Mouse (Mus musculus): ENCODE results near the gene Mmel1. TPM values are rescaled to one million over a fixed set of nuclear protein-coding genes. Genes with fewer than 3 reads are reported as not detected.
A peak's percentile ranks its signal among the peaks of the same experiment; 100 is the strongest.

Gene Mmel1
- polyA plus RNA-seq, 1 experiment from 2014 or later = 0.93 TPM

DNA sequence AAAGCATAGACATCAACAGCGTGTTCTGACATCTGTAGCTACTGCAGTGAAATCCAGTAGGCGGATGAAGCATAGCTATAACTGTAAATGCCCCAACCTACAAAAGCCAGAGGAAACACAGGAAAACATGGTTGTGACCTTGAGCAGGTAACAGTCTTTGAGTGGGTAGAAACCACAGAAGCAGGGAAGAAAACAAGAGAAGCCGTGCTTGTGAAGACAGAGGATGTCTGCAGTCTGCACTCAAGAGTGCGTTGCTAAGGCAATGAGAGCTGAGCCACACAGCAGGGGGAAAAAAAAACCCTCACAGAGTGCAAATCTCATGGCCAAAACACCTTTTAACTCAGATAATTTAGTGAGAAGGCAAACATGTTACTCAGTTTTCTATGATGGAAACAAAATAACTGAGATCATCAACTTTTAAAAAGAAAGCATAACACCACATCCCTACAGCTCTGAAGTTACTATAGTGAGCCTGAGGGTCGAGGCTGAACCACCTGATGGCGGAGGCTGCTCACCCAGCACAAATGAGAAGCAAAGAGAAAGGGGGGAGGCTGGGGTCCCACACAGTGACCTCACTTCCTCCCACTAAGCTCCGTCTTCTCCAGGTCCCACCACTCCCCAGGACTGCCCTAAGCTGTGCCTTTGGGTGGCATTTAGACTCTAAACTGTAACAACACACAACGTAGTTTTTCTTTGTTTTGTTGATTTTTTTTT lies 67.3 kb downstream of the Mmel1 start:
- H3K9me3 ChIP-seq (ENCODE audit: control insufficient read depth, low read length) = no peaks in the 10 kb centered on the region
- no peaks in the 10 kb centered on the region for H3K36me3 ChIP-seq (ENCODE audit: control insufficient read depth, insufficient read depth, low read length)
- no peak overlapping the region for H3K4me2 ChIP-seq (ENCODE audit: low read length)
- WGBS = 55% methylated on average over 8 of the region's 8 CpGs
- no peak overlapping the region for H3K9ac ChIP-seq (ENCODE audit: low read depth, low read length)
- no peaks in the 10 kb centered on the region for H3K4me1 ChIP-seq (ENCODE audit: control insufficient read depth, insufficient read depth, low read depth, low read length)
- no peak overlapping the region for H3K27ac ChIP-seq (ENCODE audit: low read depth, low read length)
- ATAC-seq = no peak
- H3K27me3 ChIP-seq (replicated peaks; ENCODE audit: control insufficient read depth, insufficient read depth, low read length) = no peaks in the 10 kb centered on the region
- no peak overlapping the region for H3K4me3 ChIP-seq (ENCODE audit: low read length)

- Histone ChIP-seq H3K4me2 (ENCODE audit: low read length) (no peak overlapping the region), H3K4me3 (ENCODE audit: low read length) (no peak overlapping the region), H3K4me1 (ENCODE audit: control insufficient read depth, insufficient read depth, low read depth, low read length) (no peaks in the 10 kb centered on the region), H3K36me3 (ENCODE audit: control insufficient read depth, insufficient read depth, low read length) (no peaks in the 10 kb centered on the region), H3K27ac (ENCODE audit: low read depth, low read length) (no peak overlapping the region), H3K9ac (ENCODE audit: low read depth, low read length) (no peak overlapping the region), H3K27me3 (replicated peaks; ENCODE audit: control insufficient read depth, insufficient read depth, low read length) (no peaks in the 10 kb centered on the region), H3K9me3 (ENCODE audit: control insufficient read depth, low read length) (no peaks in the 10 kb centered on the region)
- WGBS = 85% methylated on average over 1 of the region's 1 CpGs
- no peak for ATAC-seq
These were observed 68.4 kb downstream of the Mmel1 start for GRCm38 (mm10) chr4:154937746-154938145.

DNA sequence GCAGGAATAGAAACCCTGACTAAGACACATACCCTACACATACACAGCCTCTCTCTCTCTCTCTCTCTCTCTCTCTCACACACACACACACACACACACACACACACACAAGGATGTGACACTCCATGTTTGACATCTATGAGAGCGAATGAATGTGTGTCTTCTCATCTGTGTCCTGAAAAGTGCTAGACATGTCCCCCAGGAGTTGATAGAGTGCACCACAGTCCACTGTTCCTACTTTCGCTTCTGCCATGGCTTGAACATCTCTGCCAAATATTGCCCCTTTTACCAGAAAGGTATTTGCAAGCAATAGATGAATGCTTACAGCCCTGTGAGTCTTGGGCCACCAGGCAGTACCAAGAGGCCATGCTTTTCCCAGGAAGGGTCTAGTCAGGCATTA lies 70.8 kb downstream of the Mmel1 start:
- no peak overlapping the region for H3K27ac ChIP-seq (ENCODE audit: low read depth, low read length)
- WGBS = 98% methylated on average over 2 of the region's 2 CpGs
- H3K9ac ChIP-seq (ENCODE audit: low read depth, low read length) = no peak overlapping the region
- no peaks in the 10 kb centered on the region for H3K9me3 ChIP-seq (ENCODE audit: control insufficient read depth, low read length)
- no peak overlapping the region for H3K4me3 ChIP-seq (ENCODE audit: low read length)
- H3K36me3 ChIP-seq (ENCODE audit: control insufficient read depth, insufficient read depth, low read length) = no peaks in the 10 kb centered on the region
- no peaks in the 10 kb centered on the region for H3K4me1 ChIP-seq (ENCODE audit: control insufficient read depth, insufficient read depth, low read depth, low read length)
- H3K4me2 ChIP-seq (ENCODE audit: low read length) = no peak overlapping the region
- H3K27me3 ChIP-seq (replicated peaks; ENCODE audit: control insufficient read depth, insufficient read depth, low read length) = no peaks in the 10 kb centered on the region
- ATAC-seq = no peak

DNA sequence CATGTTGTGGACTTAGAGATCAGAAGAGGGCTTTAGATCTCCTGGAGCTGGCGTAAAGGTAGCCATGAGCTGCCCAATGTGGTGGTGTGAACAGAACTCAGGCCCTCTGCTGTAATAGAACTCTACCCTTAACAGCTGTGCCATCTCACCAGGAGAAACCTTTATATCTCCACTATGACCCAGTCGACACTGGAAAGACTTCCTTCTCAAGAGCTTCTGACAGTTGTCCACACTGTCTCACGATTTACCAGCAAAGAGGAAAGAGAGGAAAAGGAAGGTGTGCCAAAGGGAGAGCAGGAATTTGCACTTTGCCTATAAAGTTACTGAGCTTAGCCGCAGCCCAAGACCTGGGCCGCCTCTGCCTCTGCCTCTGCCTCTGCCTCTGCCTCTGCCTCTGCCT lies 72.4 kb downstream of the Mmel1 start:
- 90% methylated on average over 5 of the region's 5 CpGs for WGBS
- Histone ChIP-seq H3K9ac (ENCODE audit: low read depth, low read length) (no peak overlapping the region), H3K4me2 (ENCODE audit: low read length) (no peak overlapping the region), H3K27me3 (replicated peaks; ENCODE audit: control insufficient read depth, insufficient read depth, low read length) (no peaks in the 10 kb centered on the region), H3K4me3 (ENCODE audit: low read length) (no peak overlapping the region), H3K9me3 (ENCODE audit: control insufficient read depth, low read length) (no peaks in the 10 kb centered on the region), H3K36me3 (ENCODE audit: control insufficient read depth, insufficient read depth, low read length) (no peaks in the 10 kb centered on the region), H3K4me1 (ENCODE audit: control insufficient read depth, insufficient read depth, low read depth, low read length) (peaks cover 9% of the 10 kb centered on the region), H3K27ac (ENCODE audit: low read depth, low read length) (no peak overlapping the region)
- no peak for ATAC-seq

DNA sequence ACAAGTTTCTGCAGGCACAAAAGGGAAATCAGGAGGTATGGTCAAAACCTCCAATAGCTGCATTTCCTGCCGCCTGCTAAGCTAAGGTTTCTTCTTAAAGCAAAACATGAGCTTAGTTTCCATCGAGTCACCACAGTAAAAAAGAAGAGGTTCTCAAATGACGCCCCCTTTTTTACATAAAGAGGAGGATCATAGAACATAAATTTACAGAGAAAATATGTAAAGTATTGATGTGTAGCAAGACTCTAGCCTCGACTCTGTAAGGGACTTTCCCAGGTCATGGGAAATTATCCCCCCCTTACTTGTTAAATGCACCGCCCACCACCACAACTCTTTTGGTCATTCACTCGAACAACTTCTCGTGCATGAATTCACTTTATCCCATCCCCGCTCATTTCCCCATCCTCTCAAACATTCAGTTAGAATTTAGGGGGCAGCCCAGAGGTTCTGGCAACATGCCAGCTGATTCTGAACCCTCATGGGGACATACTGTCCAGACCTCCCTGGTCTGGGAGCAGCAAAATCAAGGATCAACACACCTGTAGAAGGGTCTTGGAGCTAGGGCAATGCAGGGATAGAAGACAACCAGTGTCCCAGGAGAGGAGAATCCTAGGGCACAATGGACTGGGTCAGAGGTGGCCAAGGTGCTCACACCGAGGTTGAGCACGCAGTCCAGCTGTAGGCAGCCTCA lies 73.4 kb downstream of the Mmel1 start:
- Histone ChIP-seq H3K9me3 (ENCODE audit: control insufficient read depth, low read length) (no peaks in the 10 kb centered on the region), H3K9ac (ENCODE audit: low read depth, low read length) (no peak overlapping the region), H3K36me3 (ENCODE audit: control insufficient read depth, insufficient read depth, low read length) (no peaks in the 10 kb centered on the region), H3K4me3 (ENCODE audit: low read length) (no peak overlapping the region), H3K4me2 (ENCODE audit: low read length) (no peak overlapping the region), H3K4me1 (ENCODE audit: control insufficient read depth, insufficient read depth, low read depth, low read length) (peaks cover 9% of the 10 kb centered on the region), H3K27ac (ENCODE audit: low read depth, low read length) (no peak overlapping the region), H3K27me3 (replicated peaks; ENCODE audit: control insufficient read depth, insufficient read depth, low read length) (no peaks in the 10 kb centered on the region)
- 86% methylated on average over 10 of the region's 10 CpGs for WGBS
- ATAC-seq = no peak

- Histone ChIP-seq H3K4me1 (ENCODE audit: control insufficient read depth, insufficient read depth, low read depth, low read length) (peaks cover 9% of the 10 kb centered on the region), H3K27ac (ENCODE audit: low read depth, low read length) (no peak overlapping the region), H3K4me3 (ENCODE audit: low read length) (no peak overlapping the region), H3K4me2 (ENCODE audit: low read length) (no peak overlapping the region), H3K27me3 (replicated peaks; ENCODE audit: control insufficient read depth, insufficient read depth, low read length) (no peaks in the 10 kb centered on the region), H3K36me3 (ENCODE audit: control insufficient read depth, insufficient read depth, low read length) (no peaks in the 10 kb centered on the region), H3K9ac (ENCODE audit: low read depth, low read length) (no peak overlapping the region), H3K9me3 (ENCODE audit: control insufficient read depth, low read length) (no peaks in the 10 kb centered on the region)
- ATAC-seq = no peak
- WGBS = 88% methylated on average over 6 of the region's 6 CpGs
These were observed 74.1 kb downstream of the Mmel1 start for GRCm38 (mm10) chr4:154943323-154944039.

DNA sequence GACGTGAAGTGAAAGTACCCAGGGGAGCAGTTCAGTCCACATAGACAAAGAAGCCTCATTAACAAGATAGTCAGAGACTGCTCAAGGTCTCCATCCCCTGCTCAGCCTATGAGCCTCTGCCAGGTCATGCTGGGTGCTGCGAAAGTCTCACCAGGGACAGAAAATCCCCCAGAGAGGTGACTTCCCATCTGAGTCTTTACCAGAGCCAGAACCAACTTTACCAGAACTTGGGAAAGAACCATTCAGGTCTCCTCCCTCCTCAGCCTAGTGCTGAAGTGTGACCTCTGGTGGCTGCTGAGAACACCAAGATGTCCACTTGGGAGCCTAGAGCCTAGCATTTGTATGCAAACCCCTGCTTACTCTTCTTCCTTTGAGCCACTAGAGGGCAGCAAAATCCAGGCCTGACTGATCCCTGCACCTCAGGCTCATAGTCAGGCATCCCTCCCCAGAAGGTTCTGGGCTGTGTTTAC lies 74.8 kb downstream of the Mmel1 start:
- Histone ChIP-seq H3K4me2 (ENCODE audit: low read length) (no peak overlapping the region), H3K4me1 (ENCODE audit: control insufficient read depth, insufficient read depth, low read depth, low read length) (peaks cover 9% of the 10 kb centered on the region), H3K9me3 (ENCODE audit: control insufficient read depth, low read length) (no peaks in the 10 kb centered on the region), H3K27me3 (replicated peaks; ENCODE audit: control insufficient read depth, insufficient read depth, low read length) (no peaks in the 10 kb centered on the region), H3K27ac (ENCODE audit: low read depth, low read length) (no peak overlapping the region), H3K36me3 (ENCODE audit: control insufficient read depth, insufficient read depth, low read length) (no peaks in the 10 kb centered on the region), H3K9ac (ENCODE audit: low read depth, low read length) (no peak overlapping the region), H3K4me3 (ENCODE audit: low read length) (no peak overlapping the region)
- 17% methylated on average over 2 of the region's 2 CpGs for WGBS
- peak; percentile 62 for ATAC-seq

Data from hindbrain, embryonic 16.5 days (tissue).